Mouse (Mus musculus) brown adipose tissue, adult 24 weeks (tissue): ENCODE measurements around the gene Smim23. TPM values are rescaled to one million over a fixed set of nuclear protein-coding genes. Genes with fewer than 3 reads are reported as not detected.

Experiments
- H3K27ac ChIP-seq: fragments of 200-500 bp; replicated peaks from 2 replicates; pipeline ENCODE4 v1.5.1; 2012; ENCODE audit warnings: low read depth, mild to moderate bottlenecking, low read length
- H3K4me1 ChIP-seq: fragments of 200-500 bp; 2 replicates; pipeline ENCODE4 v1.6.1; 2012; ENCODE audit warnings: low read length, mixed read lengths; ENCODE audit not compliant: control insufficient read depth, insufficient read depth, insufficient read length
- H3K4me3 ChIP-seq: fragments of 200-500 bp; 2 replicates; pipeline ENCODE4 v1.5.1; 2012; ENCODE audit warnings: low read depth, mild to moderate bottlenecking, low read length, moderate library complexity; ENCODE audit not compliant: insufficient read depth
- polyA plus RNA-seq: library from polyadenylated mRNA; stranded (reverse); fragments of >200 nt; gene quantifications from 2 replicates; pipeline ENCODE4 v1.2.4, GENCODE M21; 2012; ENCODE audit not compliant: missing spikeins, insufficient read depth, insufficient read length

Smim23 gene
- not detected in 2 replicates for polyA plus RNA-seq

DNA sequence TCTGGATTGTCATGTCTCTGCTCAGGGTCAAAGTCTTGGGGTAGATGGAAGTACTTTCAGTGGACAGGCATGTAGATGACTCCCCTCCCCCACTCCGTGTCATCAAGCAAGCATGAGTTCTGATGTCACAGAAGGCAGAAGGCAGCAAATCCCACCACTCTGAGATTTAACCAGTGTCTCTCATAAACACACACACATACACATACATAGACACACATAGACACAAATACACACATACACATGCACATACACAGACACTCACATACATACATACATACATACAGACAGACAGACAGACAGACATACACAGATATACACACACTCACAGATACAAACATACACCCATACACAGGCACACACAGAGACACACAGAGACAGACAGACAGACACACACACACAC is at the start of gene Smim23:
Smim23 (minus strand) TSS at position 101 of the 400 bp plus-strand sequence.
- H3K4me1 ChIP-seq, result no peaks in the 10 kb centered on the region

DNA sequence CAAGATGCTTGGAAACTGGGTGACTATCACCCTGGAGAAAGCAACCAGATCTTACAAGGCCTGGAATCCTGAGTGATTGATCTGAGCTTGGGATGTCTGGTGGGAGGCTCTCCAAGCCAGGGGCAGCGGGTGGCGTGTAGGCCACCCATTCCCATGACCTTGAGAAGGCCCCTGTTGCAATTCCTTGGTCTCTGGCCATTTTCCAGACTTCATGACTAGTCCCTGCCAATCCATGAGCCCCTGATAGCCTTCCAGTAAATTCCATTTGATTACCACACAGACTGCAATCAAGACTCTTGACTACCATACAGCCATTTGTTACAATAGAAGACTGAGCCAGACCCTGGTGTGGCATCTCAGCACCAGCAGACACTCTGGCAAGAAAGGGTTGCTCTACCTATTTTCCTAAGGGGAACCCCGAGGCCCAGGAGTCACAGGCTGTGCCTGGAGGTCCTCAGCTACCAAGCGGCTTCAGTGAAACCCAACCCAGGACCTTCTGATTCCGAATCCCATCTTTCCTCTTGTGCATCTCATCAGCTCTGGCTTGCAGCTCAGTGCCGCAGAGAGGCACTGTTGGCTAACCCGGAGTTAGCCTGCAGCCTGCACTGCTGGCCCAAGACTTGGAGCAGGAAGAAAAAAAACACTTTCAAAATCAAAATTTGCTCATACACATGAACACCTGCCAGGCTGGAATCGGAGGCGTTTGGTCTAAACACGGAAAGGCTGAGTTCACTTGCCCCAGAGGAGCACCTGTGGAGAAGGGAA is 44.4 kb upstream of the Smim23 start:
- H3K4me3 ChIP-seq, result no peak overlapping the region
- H3K4me1 ChIP-seq, result peaks cover 23% of the 10 kb centered on the region
- peak overlapping the region; percentile 90 for H3K27ac ChIP-seq

More for the DNA sequence above, at the start of gene Smim23:
- H3K27ac ChIP-seq, result no peak within 1 kb of the TSS
- H3K4me3 ChIP-seq, result no peak within 1 kb of the TSS

DNA sequence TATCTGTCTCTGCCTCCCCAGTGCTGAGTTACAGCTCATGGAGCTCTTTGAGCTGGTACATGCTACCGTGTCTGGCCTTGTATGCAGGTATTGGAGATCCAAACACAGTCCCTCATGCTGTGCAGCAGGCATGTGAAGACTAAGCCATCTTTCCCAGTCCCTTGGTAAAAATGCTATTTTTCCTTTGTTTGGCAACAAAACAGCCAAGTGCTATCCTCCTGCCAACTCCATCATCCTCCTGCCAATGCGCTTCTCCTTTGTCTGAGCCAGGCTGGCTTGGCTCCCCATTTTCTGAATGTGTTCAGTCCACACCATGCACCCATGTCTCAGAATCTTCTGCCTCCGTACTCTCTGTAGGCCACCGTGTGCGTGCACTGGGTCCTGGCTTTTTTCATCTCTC is 40.2 kb upstream of the Smim23 start:
- no peak overlapping the region; the same call in 1 of the 2 replicates for H3K27ac ChIP-seq
- peaks cover 18% of the 10 kb centered on the region for H3K4me1 ChIP-seq
- no peak overlapping the region for H3K4me3 ChIP-seq

DNA sequence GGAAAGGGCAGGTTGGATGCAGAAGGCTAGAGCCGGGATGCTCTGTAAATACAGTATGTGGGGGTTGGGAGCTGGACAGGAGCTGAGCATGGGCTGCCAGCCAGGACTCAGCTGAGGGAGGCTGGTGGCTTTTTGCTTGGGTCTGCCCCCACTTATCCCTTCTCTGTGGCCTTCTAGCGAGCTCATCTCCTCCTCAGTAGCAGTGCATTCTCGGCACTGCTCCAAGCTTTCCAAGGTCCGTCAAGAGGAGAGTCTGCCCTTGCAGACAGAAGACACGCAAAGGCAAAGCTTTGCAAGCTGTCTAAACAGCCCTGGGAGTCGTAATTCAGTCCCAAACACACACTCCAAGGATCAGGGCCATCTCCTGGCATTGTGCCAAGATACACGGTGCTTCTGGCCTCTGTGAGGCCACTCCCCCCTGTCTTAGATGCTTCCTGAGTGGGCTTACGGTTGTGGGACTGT is 33.0 kb upstream of the Smim23 start:
- no peak overlapping the region for H3K4me3 ChIP-seq
- H3K4me1 ChIP-seq, result peaks cover 6% of the 10 kb centered on the region
- no peak overlapping the region for H3K27ac ChIP-seq

DNA sequence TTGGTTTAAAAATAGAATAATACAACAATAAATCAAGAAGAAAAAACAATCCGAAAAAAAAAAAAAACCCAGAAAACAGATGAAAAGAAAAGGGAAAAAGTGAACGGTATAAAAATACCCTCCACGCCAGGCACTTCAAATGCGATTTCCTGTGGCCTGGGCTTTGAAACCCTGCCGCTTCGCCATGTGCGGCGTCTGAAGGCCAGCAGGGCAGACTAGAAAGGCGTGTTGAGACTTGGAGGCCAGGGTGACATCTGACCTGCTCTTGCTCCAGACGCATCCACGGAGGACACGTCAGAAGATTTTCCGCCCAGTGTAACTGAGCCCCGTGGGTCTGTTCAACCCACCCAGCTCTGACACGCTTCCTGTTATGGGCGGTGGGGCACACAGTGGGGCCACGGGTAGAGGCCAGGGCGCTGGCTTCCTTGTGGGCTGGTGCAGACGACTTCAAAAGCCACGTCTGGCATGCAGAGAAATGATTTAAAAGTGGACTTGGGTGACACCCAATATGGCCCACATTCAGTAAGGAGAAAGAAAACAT is 22.3 kb upstream of the Smim23 start:
- H3K27ac ChIP-seq, result no peak overlapping the region
- no peaks in the 10 kb centered on the region; the same call in 1 of the 2 replicates for H3K4me1 ChIP-seq
- H3K4me3 ChIP-seq, result no peak overlapping the region

DNA sequence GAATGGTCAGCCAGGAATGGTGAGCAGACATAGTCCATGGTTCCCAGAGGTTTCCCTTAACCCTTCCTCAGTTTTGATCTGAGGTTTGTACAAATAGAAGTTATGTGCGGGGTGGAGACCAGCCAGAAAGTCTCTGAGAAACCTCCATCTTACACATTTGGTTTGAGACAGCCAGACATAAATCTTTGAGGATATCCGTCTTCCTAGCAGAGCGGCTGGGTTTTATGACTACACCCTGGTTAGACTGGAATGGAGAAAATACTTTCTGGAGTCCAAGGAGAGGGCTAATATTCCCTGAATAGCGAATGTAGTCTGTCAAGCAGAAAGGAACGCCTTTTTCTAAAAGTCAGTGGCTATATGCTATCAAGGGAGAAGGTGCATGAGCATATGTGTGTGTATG is 16.8 kb upstream of the Smim23 start:
- Histone ChIP-seq H3K4me3 (no peak overlapping the region), H3K4me1 (no peaks in the 10 kb centered on the region), H3K27ac (no peak overlapping the region)

DNA sequence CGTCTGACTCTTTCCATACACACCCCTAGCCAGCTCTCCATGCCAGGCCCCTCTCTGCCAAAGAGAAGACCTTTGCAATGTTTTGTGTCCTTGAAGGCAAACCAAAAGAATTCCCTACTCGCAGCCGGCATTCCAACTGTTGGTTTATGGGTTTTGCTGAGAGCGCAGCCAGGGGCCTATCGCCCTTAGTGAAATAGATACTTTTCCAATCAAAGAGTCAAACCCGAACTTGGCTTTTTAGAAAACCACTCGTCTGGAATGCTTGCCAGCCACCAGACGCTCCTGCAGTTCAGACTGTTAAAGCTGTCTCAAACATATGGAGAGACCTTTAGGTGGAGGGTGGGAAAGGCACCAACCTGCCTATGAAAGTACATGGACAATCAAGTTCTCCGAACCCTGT is 15.9 kb upstream of the Smim23 start:
- no peak overlapping the region for H3K4me3 ChIP-seq
- no peak overlapping the region for H3K27ac ChIP-seq
- no peaks in the 10 kb centered on the region for H3K4me1 ChIP-seq

DNA sequence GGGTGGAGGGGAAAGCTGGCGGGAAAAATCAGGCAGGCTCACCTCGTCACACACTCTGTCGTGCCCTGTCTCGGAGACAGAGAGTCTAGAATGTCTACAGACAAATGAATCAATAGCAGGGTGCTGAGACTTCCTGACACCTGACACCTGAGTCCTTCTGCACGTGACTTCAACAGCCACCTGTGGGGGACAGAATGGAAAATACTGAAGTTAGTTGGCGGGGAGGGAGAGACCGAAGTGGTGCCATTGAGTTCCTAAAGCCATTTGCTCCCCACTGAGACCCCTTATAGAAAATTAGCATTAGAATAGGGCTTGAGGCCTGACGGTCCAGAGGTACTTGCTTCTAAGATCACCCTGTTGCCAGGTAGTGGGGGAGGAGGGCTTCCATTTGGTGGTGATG is 10.6 kb upstream of the Smim23 start:
- Histone ChIP-seq H3K4me3 (no peak overlapping the region), H3K27ac (no peak overlapping the region), H3K4me1 (no peaks in the 10 kb centered on the region)

DNA sequence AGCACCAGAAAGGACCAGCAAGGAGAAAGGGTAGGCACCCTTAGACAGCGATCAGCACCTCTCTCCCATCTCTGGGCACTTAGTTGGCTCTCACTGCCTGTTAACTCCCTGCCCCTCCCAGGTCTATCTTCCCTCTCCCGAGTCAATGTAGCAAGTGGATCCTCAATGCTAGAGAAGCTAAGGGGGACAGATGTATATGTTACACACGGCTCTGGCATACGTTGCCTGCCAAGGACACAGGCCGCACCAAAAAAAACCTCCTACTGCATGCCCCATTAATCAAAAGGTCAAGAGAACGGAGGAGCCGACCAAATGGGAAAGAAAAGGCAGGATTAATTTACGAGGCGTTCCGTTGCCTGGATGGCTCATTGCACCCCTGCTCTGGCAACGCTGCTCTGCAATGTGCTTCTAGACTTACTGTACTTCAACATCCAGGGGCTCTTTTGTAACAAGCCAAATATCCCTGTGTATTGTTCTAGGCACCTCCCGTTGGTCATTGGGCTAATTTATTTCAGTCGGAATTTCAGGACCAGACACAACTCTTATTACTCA is 10.0 kb upstream of the Smim23 start:
- no peak overlapping the region for H3K4me3 ChIP-seq
- no peak overlapping the region for H3K27ac ChIP-seq
- H3K4me1 ChIP-seq, result no peaks in the 10 kb centered on the region

DNA sequence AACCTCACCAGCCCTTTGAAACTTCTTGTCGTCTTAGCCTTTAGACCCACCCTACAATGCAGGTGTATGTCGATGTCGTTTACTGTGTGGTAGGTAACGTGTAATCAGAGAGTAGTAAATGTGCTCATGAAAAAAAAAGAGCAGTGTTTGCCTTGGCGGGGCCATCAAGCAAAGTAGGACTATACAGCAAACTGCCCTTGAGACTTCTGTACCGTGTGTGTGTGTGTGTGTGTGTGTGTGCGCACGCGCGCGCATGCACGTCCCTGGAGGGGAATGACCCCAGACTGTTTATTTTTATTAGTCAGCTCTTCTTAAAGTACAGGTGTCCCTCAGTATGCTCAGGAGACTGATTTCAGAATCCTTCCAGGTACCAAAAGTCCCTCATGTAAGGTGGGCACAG is 6.8 kb downstream of the Smim23 start:
- Histone ChIP-seq H3K4me3 (no peak overlapping the region), H3K4me1 (no peaks in the 10 kb centered on the region), H3K27ac (no peak overlapping the region)

DNA sequence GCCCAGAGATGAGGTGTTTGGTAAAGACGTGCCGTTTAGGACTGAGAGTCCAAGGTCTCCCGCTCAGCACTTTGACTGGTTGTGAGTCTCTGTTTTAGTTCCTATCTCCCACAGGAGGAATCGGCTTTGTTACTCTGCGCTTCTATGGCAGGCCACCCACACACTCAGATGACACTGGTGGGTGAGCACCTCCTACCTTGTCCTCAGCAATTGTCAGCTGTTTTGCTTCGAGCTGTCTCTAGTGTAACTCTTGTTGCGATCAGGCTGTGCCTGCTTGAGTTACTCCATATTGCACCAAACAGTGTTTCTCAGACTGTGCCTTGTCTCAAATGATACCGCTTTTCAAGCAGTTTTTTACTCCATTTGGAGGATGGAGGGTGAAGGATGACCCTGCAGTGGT is 10.1 kb downstream of the Smim23 start:
- H3K4me3 ChIP-seq, result no peak overlapping the region
- no peaks in the 10 kb centered on the region for H3K4me1 ChIP-seq
- H3K27ac ChIP-seq, result no peak overlapping the region

DNA sequence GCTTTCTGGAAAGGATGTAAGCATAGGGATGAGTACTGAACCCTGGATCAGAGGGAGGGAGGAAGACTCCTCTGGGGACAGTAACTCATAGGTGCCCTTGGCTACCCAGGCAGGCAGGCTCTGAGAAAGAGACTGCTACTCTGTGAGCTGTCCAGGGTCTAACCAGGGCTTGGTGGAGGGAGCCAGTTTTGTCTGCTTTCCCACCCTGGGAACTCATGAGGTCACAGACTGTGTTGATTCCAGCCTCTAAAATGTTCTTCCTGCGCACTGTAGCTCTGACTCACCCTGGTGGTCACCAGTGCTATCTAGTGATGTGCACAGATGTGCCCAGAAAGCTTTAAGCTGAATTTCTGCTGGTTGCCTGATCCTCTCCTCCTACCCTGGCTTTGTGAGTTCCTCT is 15.3 kb downstream of the Smim23 start:
- H3K4me3 ChIP-seq, result no peak overlapping the region
- H3K4me1 ChIP-seq, result no peaks in the 10 kb centered on the region
- no peak overlapping the region for H3K27ac ChIP-seq

DNA sequence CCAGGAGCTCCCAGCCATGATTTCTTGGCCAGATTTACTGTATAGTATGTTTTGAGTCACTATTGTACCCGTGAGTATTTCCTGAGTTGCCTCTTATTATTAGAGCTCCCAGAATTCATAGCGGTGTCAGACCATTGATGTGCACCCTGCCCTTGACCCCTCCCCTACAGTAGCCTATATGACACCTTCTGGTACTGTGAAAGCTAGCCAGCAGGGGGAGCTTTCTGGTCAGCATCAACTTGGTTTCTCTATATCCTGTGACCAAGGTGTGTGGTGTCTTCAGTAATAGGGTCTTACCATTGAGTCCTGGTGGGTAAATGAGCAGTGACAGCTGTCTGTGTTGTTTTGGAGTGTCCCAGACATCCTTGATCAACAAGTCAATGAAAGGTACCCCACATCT is 18.4 kb downstream of the Smim23 start:
- Histone ChIP-seq H3K27ac (no peak overlapping the region), H3K4me1 (no peaks in the 10 kb centered on the region), H3K4me3 (no peak overlapping the region)

DNA sequence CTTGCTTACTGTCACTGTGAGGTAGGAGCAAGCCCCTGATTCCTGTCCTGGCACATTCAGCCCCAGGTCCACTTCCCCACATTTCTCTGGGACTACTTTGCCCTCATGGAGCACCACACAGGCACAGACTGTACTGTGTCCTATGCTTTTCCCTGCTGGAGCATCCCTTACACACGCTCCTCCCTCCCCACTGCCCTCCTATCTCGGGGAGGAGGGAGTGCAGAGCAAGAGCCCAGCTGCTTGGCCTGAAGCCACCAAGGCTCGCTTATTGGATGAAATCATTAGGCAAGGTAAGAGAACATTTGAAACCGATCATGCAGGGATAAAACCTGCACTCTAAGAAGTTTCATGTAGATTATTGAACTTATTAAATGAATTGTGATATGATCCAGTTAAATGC is 20.7 kb downstream of the Smim23 start:
- no peaks in the 10 kb centered on the region for H3K4me1 ChIP-seq

DNA sequence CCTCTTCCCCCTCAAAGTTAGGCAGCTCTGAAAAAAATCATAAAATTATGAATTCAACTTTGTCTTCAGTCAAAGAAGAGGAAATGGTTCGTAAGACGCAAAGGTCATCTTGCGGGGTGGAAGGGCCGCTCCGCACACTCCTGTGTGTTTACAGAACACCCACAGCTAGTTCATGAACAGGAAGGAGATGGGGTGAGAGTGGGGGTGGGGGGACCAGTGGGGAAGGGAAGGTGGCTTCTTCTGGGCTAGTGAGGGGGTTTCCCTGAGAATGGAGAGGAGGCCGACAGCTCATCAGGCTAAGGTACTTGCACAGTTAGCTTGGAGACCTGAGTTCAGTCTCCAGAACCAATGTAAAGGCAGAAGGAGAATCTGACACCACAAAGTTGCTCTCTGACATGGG is 22.7 kb downstream of the Smim23 start:
- Histone ChIP-seq H3K27ac (no peak overlapping the region), H3K4me3 (no peak overlapping the region), H3K4me1 (no peaks in the 10 kb centered on the region)

More for the DNA sequence above, 20.7 kb downstream of the Smim23 start:
- Histone ChIP-seq H3K4me3 (no peak overlapping the region), H3K27ac (no peak overlapping the region)

DNA sequence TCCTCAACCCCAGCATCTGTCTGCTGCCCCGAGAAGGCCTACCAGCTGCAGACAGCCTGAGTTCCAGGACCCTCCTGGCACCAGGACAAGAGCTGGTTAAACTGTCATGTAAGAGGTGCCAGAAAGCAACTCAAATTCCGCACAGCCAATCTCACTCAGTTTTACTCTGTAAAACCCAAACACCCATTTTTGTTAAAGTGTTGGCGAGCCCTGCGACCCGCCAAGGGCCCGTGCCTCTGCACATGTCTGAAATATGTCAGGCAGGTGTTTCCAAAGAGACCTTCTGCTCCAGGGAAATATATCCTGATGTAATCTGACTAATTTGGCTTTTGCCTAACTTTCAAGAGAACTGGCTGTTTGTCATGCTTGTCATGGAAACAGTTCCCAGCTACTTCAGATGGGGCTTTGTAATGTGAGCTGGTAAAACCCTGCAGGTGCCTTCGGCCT is 23.5 kb downstream of the Smim23 start:
- Histone ChIP-seq H3K27ac (no peak overlapping the region), H3K4me3 (no peak overlapping the region), H3K4me1 (no peaks in the 10 kb centered on the region)
